Mouse (Mus musculus) embryonic facial prominence, embryonic 13.5 days (tissue): ENCODE data around the gene Matk. TPM values are rescaled to one million over a fixed set of nuclear protein-coding genes. Genes with fewer than 3 reads are reported as not detected.
A peak's percentile ranks its signal among the peaks of the same experiment; 100 is the strongest.

Experiments used
- ATAC-seq: fragments of 200-750 bp; cut with Nextera tagmentation; 2 replicates; pipeline ENCODE4 v1.8.0; 2017; ENCODE audit warnings: low read depth; ENCODE audit not compliant: insufficient number of reproducible peaks, insufficient read depth, low FRiP score, low TSS enrichment
- H3K27ac ChIP-seq: fragments of 300-500 bp; sonication (generic); 2 replicates; pipeline ENCODE4 v1.5.1; 2015; ENCODE audit warnings: moderate library complexity, mild to moderate bottlenecking, inconsistent platforms
- H3K27me3 ChIP-seq: fragments of 300-500 bp; sonication (generic); 2 replicates; pipeline ENCODE4 v1.6.1; 2015; ENCODE audit warnings: mild to moderate bottlenecking, inconsistent platforms
- H3K36me3 ChIP-seq: fragments of 300-500 bp; sonication (generic); 2 replicates; pipeline ENCODE4 v1.6.1; 2015; ENCODE audit warnings: mild to moderate bottlenecking, inconsistent platforms
- H3K4me1 ChIP-seq: fragments of 300-500 bp; sonication (generic); 2 replicates; pipeline ENCODE4 v1.6.1; 2015; ENCODE audit warnings: inconsistent platforms
- H3K4me2 ChIP-seq: fragments of 300-500 bp; sonication (generic); 2 replicates; pipeline ENCODE4 v1.6.1; 2015; ENCODE audit warnings: moderate library complexity, mild to moderate bottlenecking, inconsistent platforms
- H3K4me3 ChIP-seq: fragments of 300-500 bp; sonication (generic); 2 replicates; pipeline ENCODE4 v1.5.1; 2015; ENCODE audit warnings: mild to moderate bottlenecking, inconsistent platforms
- H3K9ac ChIP-seq: fragments of 300-500 bp; sonication (generic); 2 replicates; pipeline ENCODE4 v1.6.1; 2015; ENCODE audit warnings: mild to moderate bottlenecking, inconsistent platforms
- H3K9me3 ChIP-seq: fragments of 300-500 bp; sonication (generic); 2 replicates; pipeline ENCODE4 v1.6.1; 2016; ENCODE audit warnings: inconsistent platforms
- WGBS: fragments of 180-500 bp; shearing (Covaris S2); methylation state at CpG from one replicate; pipeline ENCODE4 v1.1.7; 2015; ENCODE audit warnings: mixed read lengths; 5-methylcytosine and 5-hydroxymethylcytosine counted together
- polyA plus RNA-seq: library from polyadenylated mRNA; unstranded; fragments of >200 nt; fragmentation: Nextera tagmentation; extraction: Ambion mirVana; gene quantifications from 2 replicates; pipeline ENCODE4 v1.2.1, GENCODE M21; 2015

Matk gene
- polyA plus RNA-seq, 1 experiment from 2014 or later: 7.4 TPM

DNA sequence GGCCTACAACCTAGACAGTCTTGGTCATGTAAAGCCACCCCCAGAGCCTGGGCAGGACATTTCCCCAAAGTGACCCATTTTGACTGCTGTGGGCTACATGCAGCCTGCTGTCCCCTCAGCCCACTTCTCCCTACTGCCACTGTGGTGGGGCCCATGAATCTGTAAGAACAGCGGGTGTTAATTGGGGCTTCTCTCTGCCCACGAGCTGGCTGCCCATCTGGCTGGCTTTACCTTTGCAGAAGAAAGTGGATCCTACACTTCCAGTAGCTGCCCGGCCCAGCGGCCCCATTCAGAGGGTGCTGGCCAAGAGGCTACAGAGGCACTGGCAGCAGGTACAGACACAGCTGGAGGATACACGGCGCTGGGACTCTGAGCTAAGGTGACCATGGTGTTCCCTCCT, 7.6 kb upstream of the Matk start:
- no peak overlapping the region for H3K4me2 ChIP-seq
- ATAC-seq: no peak
- H3K9me3 ChIP-seq: no peaks in the 10 kb centered on the region
- no peak overlapping the region for H3K4me3 ChIP-seq
- peaks cover 6% of the 10 kb centered on the region; the same call in 1 of the 2 replicates for H3K36me3 ChIP-seq
- H3K4me1 ChIP-seq: peaks cover 5% of the 10 kb centered on the region; the same call in 1 of the 2 replicates
- H3K27me3 ChIP-seq: peaks cover 33% of the 10 kb centered on the region
- H3K27ac ChIP-seq: no peak overlapping the region
- WGBS: 84% methylated on average over 6 of the region's 6 CpGs
- no peak overlapping the region for H3K9ac ChIP-seq

DNA sequence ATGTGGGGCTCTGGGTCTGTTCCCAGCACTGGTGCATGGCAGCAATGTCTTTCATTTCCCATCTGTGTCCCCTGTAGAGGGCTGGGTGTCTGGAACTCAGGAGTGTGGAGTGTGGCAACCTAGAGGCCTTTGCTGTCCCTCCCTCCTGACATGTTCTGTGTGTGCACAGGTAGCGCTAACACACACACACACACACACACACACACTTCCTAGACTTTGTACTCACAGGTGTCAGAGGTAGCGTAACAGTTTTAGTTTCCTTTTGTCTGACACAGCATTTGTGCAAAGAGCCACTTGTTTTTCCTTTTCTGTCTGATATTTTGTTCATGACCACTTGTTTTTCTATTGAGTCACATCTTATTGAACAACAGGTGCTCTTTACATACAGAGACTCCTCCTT, 4.9 kb upstream of the Matk start:
- Histone ChIP-seq H3K9ac (no peak overlapping the region), H3K4me3 (no peak overlapping the region), H3K4me1 (peaks cover 10% of the 10 kb centered on the region), H3K4me2 (no peak overlapping the region), H3K36me3 (peaks cover 3% of the 10 kb centered on the region; the same call in 1 of the 2 replicates), H3K9me3 (no peaks in the 10 kb centered on the region), H3K27me3 (peaks cover 39% of the 10 kb centered on the region), H3K27ac (no peak overlapping the region)
- ATAC-seq: no peak
- 95% methylated on average over 2 of the region's 2 CpGs for WGBS

DNA sequence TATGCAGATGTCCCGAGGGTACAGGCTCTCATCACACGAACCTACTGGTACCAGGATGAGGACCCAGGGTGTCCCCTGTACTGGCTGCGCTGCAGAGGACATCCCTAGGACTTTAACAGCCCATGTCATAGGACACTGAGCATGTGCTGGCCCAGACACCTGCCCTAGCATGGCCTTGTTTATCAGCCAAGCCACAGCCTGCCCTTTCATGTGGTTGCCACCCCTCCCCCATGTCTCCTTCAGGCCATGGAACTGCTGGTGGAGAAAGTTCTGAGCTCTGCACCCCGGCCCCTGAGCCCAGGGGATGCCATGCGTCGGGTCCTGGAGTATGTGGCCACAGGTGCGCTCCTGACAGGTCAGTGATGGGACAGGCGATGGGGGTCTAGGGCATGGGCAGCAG, 3.3 kb upstream of the Matk start:
- Histone ChIP-seq H3K27me3 (peaks cover 43% of the 10 kb centered on the region), H3K4me2 (no peak overlapping the region), H3K9me3 (no peaks in the 10 kb centered on the region), H3K36me3 (peaks cover 3% of the 10 kb centered on the region; the same call in 1 of the 2 replicates), H3K4me1 (peaks cover 13% of the 10 kb centered on the region), H3K27ac (no peak overlapping the region), H3K4me3 (no peak overlapping the region), H3K9ac (no peak overlapping the region)
- WGBS: 84% methylated on average over 8 of the region's 8 CpGs
- ATAC-seq: no peak

DNA sequence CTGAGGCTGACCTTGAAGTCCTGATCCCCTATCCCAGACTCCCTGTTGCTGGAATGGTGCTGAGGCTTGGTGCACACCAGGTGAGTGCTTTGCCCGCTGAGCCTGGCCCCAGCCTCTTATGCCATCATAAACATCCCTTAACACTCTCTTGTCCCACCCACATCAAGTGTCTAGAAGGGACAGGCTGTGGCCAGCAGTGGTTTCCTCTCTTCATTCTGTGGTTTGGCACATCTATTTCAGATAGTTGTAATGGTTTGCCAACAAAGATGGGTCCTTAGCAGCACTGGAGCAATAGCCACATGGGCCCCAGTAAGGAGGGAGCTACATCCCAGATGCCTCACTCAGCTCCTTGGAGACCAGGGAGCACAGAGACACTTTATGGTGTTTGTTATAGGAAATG, 2.2 kb downstream of the Matk start:
- H3K36me3 ChIP-seq: no peaks in the 10 kb centered on the region
- no peak for ATAC-seq
- 44% methylated on average over 1 of the region's 1 CpGs for WGBS
- no peaks in the 10 kb centered on the region for H3K9me3 ChIP-seq
- no peak overlapping the region for H3K4me3 ChIP-seq
- H3K4me2 ChIP-seq: no peak overlapping the region
- H3K4me1 ChIP-seq: peaks cover 27% of the 10 kb centered on the region
- H3K9ac ChIP-seq: no peak overlapping the region
- no peak overlapping the region for H3K27ac ChIP-seq
- peaks cover 92% of the 10 kb centered on the region for H3K27me3 ChIP-seq

DNA sequence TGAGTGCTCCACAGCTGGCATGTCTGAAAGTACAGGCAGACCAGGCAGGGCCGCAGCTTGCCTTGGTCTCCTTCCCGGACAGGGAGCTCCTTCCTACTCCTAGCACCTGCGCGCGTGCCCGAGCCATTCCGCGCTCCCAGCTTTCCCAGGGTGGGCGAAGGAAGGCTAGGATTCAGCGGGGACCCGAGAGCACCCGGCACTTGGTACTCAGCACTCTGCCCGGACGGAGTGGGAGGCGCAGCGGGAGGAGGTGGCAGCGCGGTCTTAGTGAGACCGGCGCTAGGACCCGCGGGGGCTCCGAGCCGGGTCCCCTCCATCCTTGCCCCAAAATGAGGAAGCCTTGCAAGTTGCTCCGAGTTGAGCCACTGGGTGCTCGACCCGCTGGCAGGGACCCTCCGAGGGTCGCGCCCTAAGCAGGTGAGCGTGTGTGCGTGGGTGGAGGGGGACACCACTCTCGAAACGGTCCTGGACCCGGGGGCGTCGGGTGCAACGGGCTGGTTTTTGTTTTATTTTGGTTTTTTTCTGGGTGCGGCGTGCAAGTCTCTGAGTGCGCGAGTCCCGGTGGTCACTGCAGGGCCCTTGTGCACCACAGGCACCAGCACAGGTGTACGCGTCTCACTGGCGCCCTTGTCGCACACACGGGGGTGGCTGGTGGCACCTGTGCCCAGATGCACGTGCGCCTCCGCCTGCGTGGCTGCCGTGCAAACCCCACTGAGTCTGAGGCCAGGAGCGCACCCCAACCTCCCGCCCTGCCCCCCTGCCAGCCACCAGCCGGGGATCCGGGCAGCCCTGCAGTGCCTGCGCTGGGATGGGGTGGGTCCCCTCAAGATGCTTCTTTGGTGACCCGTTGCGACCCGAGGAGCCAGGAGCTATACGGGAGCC, 4.7 kb downstream of the Matk start:
- H3K36me3 ChIP-seq: peaks cover 13% of the 10 kb centered on the region
- WGBS: 2% methylated on average over 62 of the region's 62 CpGs
- ATAC-seq: no peak

DNA sequence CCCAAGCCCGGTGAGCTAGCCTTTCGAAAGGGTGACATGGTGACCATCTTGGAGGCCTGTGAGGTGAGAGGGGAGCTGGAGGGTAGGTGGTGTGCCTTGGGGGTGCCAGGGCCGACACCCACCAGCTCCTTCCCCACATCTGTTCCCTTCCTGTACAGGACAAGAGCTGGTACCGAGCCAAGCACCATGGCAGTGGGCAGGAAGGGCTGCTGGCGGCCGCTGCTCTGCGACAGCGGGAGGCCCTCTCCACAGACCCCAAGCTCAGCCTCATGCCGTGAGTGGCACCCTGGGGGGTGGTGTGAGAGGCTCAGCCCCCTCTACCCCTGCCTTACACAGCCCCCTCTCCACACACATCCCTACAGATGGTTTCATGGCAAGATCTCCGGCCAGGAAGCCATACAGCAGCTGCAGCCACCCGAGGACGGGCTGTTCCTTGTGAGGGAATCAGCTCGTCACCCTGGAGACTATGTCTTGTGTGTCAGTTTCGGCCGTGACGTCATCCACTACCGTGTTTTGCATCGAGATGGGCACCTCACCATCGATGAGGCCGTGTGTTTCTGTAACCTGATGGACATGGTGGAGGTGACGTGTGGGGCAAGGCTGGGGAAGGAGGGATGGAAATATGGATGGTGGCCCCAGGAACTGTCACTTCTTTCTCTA, 6.6 kb downstream of the Matk start:
- ATAC-seq: peak; percentile 21; the same call in 1 of the 2 replicates
- no peak overlapping the region for H3K4me2 ChIP-seq
- H3K4me3 ChIP-seq: no peak overlapping the region
- peaks cover 5% of the 10 kb centered on the region for H3K9me3 ChIP-seq
- H3K27me3 ChIP-seq: peaks cover 61% of the 10 kb centered on the region
- peaks cover 33% of the 10 kb centered on the region for H3K36me3 ChIP-seq
- WGBS: 53% methylated on average over 21 of the region's 21 CpGs
- H3K27ac ChIP-seq: no peak overlapping the region
- peaks cover 17% of the 10 kb centered on the region for H3K4me1 ChIP-seq
- peak overlapping the region; percentile 32; the same call in 1 of the 2 replicates for H3K9ac ChIP-seq

More for the DNA sequence above, 4.7 kb downstream of the Matk start:
- Histone ChIP-seq H3K4me3 (peak overlapping the region; percentile 54), H3K9me3 (peaks cover 5% of the 10 kb centered on the region), H3K27ac (no peak overlapping the region), H3K4me1 (peaks cover 25% of the 10 kb centered on the region), H3K4me2 (peak overlapping the region; percentile 90), H3K27me3 (peaks cover 80% of the 10 kb centered on the region), H3K9ac (peak overlapping the region; percentile 72)

DNA sequence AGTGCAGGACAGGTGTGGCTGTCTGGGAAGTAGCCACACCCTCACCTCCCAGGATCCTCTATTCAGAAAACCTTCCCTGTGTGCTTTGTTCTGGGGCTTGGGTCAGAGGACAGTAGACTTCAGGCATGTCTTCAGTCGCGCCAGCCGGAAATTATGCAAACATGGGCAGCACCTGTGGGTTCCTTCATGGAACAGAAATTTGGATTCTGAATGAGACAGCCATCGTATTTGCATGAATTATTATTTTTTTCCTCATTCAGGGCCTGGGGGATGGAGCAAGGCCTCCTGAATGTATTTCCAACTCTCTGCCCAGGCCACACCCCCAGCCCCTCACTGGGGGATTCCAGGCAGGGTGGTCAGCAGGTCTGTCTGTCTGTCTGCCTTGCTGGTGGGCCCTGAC, 8.3 kb downstream of the Matk start:
- no peak overlapping the region for H3K4me3 ChIP-seq
- no peak for ATAC-seq
- H3K36me3 ChIP-seq: peaks cover 45% of the 10 kb centered on the region
- no peak overlapping the region for H3K9ac ChIP-seq
- H3K27ac ChIP-seq: no peak overlapping the region
- H3K27me3 ChIP-seq: peaks cover 48% of the 10 kb centered on the region
- no peak overlapping the region for H3K4me2 ChIP-seq
- peaks cover 25% of the 10 kb centered on the region for H3K4me1 ChIP-seq
- 92% methylated on average over 4 of the region's 4 CpGs for WGBS
- peaks cover 5% of the 10 kb centered on the region for H3K9me3 ChIP-seq

GRCm38 (mm10) chr10:81265540-81265939, 12.8 kb downstream of the Matk start:
- WGBS: 94% methylated on average over 8 of the region's 8 CpGs
- Histone ChIP-seq H3K9me3 (peaks cover 4% of the 10 kb centered on the region), H3K4me2 (peak overlapping the region; percentile 69), H3K4me1 (peaks cover 25% of the 10 kb centered on the region), H3K9ac (peak overlapping the region; percentile 80), H3K4me3 (peak overlapping the region; percentile 67), H3K36me3 (peaks cover 54% of the 10 kb centered on the region), H3K27me3 (peaks cover 3% of the 10 kb centered on the region), H3K27ac (peak overlapping the region; percentile 7; the same call in 1 of the 2 replicates)
- ATAC-seq: no peak

DNA sequence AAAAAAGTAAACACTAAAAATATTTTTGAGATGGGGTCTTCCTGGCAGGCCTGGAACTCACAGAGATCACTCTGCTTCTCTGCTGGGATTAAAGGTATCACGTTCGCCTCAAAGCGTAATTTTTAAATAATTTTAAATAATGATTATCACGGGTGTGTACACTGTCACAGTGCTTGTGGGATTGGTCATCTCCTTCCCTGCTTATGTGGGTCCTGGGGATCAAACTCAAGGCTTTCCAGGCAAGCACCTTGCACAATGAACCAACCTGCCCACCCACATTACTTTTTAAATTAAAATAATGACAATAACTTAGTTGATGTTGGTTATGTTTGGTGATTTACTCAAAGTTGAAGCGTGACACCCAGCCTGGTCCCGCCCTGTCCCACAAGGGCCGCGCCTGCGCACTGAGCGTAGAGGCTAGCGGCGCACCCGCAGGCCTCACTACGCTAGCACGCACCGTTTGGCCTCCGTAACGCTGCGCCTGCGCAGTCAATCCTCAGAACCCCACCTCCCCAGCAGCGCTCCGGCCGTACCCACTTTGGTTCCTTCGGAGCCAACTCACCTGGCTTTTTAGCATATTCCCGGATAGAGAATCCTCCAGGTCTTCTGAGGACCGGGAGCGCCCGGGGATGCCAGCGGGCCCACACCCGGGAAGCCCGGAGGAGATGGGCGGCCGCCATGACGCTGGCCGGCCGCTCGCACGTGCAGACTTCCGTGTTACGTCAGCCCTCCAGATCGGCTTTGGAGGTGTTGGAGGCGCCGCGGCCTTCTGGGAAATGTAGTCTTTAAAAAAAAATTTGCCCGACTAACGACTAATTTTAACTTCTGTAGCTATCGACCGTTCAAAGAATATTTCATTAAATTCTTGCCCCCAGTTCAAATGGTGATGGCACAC, 13.7 kb downstream of the Matk start, which contains the start of the genes Mrpl54 and Apba3:
TSS of gene Mrpl54 (minus strand) at position 724 of the 895 bp plus-strand sequence.
TSS of gene Apba3 (plus strand) at position 750 of the 895 bp plus-strand sequence.
- Histone ChIP-seq H3K27ac (peak within 1 kb of the TSS; percentile 89), H3K4me2 (peak within 1 kb of the TSS; percentile 84), H3K9ac (peak within 1 kb of the TSS; percentile 92), H3K9me3 (no peaks in the 10 kb centered on the region), H3K36me3 (peaks cover 59% of the 10 kb centered on the region), H3K4me3 (peak within 1 kb of the TSS; percentile 80), H3K27me3 (no peaks in the 10 kb centered on the region), H3K4me1 (peaks cover 25% of the 10 kb centered on the region)
- under 1% methylated on average over 48 of the region's 48 CpGs for WGBS
- peak; percentile 86 for ATAC-seq

GRCm38 (mm10) chr10:81268056-81268455, 15.3 kb downstream of the Matk start:
- WGBS: 5% methylated on average over 23 of the region's 23 CpGs
- Histone ChIP-seq H3K4me2 (peak overlapping the region; percentile 84), H3K36me3 (peaks cover 59% of the 10 kb centered on the region), H3K27me3 (no peaks in the 10 kb centered on the region), H3K4me3 (peak overlapping the region; percentile 80), H3K4me1 (peaks cover 25% of the 10 kb centered on the region), H3K9ac (peak overlapping the region; percentile 92), H3K27ac (no peak overlapping the region), H3K9me3 (no peaks in the 10 kb centered on the region)
- 0 out of 2 replicates have a peak, but pooled peaks have one; percentile 35 for ATAC-seq
